Mouse (Mus musculus) gastrocnemius, postnatal 4 days (tissue): Measurements from ENCODE around the gene Apopt1. TPM values are rescaled to one million over a fixed set of nuclear protein-coding genes. Genes with fewer than 3 reads are reported as not detected.

Experiments
- DNase-seq, 2 experiments: peaks; one replicate each; pipeline ENCODE4 v3.0.0; 2021 to 2022; ENCODE audit warnings: low spot score in 2 of 2, mixed read lengths in 2 of 2
- total RNA-seq, 2 experiments: library from RNA; stranded (reverse); gene quantifications; 2 replicates each; pipeline ENCODE4 v1.2.3; 2021

Apopt1 gene
- total RNA-seq, 2 experiments from 2014 or later, result 36.1 to 40.1 TPM

DNA sequence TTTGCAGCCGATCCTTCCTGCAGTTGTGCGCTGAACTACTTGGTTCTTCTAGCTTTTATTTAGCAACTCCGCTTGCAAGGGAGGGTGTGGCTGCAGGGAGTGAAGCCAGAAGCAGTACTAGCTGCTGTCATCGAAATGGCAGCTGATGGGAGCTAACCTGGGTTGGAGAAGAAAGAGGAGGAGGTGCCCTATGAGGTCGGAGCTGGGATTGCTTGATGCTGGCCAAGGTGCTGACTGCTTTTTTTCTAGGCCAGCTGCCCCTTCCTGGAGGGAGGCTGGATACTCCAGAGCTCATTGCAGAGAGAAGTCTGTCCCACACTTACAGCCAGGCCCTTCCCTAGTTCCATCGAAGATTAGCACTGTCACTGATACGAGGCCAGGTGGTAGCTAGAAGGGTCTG, 34.1 kb upstream of the Apopt1 start:
- no peak for DNase-seq

DNA sequence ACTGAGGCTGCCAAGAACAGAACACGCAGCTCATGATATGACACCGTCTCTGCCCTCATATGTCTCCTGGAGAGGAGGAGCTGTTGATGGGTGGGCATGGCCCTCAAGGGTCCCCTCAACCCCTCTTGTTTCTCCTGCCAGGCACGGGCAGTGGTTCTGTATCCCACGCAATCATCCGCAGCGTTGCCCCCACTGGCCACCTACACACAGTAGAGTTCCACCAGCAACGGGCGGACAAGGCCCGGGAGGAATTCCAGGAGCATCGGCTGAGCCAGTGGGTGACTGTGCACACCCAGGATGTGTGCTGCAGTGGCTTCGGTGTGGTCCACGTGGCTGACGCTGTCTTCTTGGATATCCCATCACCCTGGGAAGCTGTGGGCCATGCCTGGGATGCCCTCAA, 32.4 kb upstream of the Apopt1 start:
- no peak for DNase-seq

DNA sequence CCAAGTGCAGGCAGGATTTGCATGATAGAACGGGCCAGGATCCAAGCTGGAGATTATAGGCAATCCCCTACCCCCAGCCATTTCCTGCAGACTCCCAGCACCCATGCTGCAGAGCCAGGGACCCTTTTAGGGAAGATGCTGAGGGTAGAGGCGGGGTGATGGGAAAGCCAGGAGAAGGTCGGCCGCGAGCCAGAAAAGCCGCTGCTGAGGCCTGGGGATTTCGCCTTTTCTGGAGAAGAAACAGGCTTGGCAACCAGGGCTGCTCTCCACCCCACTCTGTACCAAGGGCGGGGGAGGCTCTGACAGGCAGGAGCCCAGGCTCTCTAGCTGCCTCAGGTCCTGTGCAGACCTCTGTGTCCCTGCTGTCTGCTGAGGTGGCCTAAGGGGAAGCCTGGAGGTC, 31.8 kb upstream of the Apopt1 start:
- no peak for DNase-seq

DNA sequence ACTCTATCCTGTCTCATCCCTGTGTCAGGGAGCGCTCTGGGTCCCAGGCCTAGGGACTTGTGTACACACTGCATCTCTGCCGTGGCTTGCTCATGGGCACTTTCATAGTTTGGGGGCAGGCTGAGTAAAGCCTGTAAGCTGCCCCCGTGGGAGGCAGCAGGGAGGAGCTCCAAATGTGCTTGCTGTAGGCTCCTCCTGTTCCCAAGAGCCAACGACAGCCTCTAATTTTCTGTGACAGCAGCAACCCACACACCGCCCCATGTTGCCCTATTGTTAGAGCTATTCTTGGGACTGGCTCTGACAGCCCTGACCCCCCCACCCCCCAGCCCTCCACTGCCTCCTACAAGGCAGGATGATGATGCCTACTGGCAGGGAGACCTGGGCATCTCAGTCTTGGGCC, 31.1 kb upstream of the Apopt1 start:
- no peak for DNase-seq

DNA sequence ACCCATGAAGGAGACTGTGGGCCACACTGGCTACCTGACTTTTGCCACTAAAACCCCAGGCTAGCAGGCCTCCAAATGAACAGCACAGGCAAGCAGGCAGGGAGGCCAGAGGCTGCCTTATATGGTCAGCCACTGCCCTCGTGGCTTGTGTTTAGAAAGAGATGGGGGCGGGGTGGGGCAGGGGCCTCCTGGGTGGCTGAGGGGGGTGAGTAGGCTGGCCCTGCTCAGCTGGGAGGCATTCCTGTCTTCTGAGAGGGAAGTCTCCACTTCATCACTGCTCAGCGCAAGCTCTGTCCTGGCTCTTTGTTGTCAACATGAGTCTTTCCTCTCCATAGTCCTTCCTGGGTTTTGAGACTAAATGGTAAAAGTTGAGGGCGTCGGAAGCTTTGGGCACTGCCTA, 30.3 kb upstream of the Apopt1 start:
- DNase-seq, result no peak

DNA sequence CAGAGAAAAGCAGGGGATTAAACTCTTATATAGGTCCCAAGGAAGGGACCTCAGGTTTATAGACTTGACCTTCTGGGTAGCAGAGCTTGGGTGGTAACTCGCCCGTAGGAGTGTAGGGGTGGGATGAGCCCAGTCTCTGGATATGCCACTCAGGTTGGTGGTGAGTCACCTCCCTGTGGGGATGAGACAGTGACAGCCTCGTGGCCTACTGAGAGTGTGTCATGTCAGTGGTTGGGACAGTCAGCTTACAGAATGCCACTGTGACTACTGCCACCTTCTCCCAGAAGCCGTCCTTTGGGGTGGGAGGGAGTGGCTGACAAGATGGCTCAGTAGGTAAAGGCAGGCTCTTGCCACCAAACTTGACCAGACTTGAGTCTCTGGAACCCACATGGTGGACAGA, 26.7 kb upstream of the Apopt1 start:
- no peak for DNase-seq

DNA sequence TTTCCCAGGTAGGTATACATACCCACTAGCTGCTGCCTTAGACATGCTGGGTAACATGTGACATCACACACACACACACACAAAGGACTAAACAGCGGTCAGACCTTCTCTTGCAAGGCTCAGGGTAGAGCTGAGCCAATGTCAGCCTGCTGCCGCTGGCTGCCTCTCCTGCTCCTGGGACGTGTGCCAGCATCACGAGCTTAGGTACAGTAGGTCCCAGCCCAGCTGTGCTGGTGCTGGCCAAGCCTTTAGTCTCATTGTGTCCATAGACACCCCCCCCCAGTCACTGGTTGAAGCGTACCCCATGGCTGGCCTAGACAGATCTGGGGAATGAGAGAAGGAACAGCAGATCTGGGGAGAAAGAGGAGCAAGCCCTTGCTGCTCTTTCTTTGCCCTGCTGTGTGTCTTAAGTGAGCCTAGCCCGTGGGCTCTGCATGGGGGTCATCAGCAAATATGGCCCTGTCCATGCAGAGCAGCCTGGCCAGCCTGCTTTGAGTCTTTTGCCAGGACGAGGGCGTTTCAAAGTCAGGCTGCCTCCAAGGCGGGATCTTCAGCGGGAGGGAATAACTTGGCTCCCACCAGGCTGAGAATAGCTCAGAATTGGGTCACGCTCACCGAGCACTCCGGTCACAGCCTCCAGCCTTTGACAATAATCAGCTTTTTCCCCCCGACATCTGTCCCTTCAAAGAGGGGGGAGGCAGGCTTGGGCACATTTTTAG, 25.6 kb upstream of the Apopt1 start:
- DNase-seq, result peak; percentile 65 to 83

DNA sequence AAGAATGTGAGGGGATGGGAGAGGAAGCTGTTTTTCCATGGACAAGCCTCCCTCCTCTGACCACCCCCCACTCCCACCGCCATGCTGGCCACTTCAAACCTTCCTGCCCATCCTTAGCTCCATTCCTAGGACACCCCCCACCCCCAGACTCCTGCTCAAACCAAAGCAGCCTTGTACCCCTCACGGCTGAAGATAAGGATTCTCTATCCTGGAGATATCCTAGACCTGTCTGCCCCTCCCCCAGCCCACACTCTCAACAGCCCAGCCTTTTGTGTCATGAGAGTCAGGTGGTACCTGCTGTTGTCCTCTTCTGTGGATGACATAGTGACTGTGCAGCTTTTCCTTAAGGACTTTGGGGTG, 25.0 kb upstream of the Apopt1 start:
- no peak for DNase-seq

DNA sequence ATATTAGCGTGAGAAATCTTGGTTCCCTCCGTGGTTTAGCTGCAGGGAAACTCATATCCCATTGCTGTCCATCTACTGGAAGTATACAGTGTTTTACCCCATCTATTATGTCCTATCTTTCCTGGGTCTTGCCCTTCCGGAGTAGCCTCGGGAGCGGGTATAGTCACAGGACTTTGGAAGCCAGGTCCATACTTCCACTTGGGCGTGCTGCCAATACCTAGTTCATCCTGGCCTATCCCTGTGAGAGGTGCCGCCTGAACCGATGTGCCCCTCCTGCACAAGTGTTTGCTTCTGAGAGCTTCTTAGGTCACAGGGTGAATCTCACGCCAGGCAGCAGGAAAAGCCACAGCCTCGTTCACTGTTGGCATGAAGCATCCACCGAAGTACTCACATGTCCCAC, 23.6 kb upstream of the Apopt1 start:
- DNase-seq, result no peak

DNA sequence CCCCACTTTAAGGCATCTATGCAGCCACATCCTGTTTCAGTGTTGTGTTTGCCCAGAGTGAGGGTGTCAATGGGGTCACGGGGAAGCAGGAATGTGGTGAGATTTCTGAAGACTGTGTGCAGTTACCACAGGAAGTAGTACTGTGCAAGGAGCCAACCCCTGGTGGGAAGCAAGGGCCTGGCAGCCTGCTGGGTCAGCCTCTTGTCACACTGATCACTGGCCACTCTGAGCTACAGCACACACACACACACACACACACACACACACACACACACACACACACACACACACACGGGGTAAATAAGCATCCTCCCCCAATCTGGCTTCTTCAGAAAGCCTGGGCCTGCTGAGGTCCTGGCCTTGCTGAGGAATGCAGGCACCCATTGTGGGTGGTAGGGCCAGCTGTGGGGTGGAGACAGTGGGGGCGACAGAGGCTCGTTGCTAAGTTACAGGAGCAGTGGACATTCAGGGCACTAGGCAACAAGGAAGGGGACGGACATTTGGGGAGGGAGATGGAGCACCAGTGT, 21.7 kb upstream of the Apopt1 start:
- peak in 1 of 2 experiments; percentile 37 for DNase-seq

DNA sequence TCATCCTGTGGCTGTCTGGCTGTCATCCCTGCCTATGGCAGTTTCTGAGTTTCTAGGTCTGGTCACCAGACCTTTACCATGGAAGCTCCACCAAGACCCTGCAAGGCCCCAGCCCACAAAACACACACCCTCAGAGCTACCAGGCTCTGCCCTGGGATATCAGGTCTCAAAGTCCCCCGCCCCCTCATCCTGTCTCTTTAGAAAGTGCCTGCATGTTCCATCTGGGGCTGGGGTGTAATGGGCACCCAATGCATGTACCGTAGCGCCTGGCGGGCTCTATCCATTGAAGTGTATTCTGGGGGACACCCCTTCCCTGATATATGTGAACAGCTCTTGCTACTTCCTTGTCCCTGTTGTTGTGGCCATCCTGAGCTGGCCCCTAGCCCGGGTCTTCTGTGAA, 20.2 kb upstream of the Apopt1 start:
- peak in 1 of 2 experiments; percentile 10 for DNase-seq

DNA sequence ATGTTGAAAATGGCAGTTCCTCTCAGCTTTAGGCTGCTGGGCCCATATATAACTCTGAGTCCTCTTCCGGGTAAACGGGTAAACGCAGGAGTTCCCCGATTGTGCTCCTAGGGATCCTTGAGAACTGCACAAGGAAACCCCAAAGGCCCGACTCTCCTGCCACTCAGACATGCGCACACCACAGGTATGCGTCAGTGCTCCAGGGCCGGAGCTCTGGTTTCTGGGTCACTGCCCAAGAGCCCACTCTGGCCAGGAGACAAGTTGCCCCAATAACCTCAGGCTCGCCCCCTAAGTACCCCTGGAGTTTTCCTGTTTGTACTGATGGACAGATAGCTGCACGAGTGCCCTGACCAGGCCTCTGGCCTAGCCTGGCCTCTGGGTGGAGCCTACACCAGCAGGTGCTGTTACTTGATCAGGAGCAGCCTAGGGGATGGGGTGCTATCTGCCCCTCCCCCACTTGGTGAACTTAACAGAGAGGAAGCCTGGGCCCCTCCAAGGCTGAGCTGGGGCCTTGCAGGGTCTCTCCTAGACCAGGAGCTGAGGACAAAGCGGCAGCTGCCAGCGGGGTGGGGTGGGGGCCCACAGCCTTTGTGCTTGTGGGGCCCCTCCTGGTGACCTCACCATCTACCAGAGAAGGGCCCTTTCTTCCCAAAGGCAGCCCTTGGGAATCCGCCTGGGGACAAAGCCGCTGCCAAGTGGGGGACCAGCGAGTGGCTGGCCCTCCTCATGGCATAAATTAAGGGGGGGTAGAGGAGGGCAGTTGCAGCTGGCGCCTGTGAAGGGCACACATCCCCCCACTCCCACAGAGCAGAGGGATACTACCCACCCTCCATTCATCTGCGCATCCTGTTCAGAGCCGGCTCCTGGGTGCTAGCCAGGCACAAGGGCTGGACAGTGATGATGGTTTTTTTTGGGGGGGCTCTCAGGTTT, 19.5 kb upstream of the Apopt1 start:
- peak in 1 of 2 experiments; percentile 31 for DNase-seq

DNA sequence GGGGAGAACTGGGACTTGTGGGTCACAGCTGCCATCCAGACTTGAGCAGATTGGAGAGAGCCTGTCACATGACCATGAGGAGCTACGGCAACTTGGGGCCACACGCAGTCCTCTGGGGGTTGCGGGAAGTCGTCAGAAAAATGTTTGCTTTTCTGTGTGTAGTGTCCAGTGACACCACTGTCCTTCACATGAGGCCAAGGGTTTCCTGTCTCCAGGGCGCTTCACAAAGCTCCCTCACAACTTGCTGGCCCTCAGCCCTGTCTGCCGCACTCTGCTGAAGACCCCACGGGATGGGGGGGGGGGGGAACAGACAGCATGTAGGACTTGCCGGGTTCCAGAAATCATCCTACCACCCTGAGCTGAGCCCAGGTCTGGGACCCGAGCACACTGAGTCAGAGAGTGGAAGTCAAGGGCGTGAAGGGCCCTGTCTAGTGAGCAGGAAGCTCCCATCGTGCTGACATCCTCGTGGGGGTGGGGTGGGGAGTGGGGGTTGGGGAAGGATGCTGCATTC, 18.7 kb upstream of the Apopt1 start:
- no peak for DNase-seq

DNA sequence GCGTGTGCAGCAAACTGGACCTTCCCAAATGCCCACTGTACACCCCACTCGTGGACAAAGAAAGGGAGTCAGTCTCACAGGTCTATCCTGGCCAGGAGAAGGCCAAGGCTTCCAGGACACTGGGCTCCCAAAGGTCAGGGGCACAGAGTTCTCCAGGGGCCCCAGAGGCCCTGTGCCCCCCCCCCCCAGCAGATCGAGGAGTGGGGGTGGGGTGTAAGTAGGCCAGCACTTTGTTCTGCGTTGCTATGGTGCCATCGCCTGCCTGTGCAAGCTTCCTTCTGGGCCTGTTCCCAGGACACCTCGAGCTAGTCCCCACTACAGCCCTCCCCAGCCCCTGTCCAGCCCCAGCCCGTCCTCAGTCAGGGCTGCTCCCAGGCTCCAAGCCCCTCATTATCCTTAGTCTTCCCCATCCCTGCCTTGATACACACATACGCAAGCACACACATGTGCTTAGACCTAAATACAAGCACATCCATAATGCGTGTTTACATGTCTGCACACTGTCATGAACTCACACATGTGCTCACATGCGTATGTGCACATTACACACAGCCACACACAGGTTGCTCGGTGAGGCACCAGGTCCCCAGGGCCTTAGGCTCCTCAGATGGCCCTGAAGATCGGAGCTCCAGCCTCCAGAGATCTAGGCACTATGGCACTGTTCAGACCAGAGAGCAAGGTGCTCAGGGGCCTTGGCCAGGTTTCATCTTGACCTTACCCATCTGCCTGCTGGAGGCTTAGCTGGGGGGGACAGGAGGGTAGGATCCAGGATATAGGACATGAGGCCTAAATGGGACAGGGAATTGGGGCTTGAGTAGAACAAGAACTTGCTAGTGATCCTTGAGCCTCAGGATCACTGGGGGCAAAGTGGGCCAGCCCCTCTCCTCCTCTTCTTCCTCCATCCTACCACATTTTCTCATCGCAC, 17.9 kb upstream of the Apopt1 start:
- no peak for DNase-seq

DNA sequence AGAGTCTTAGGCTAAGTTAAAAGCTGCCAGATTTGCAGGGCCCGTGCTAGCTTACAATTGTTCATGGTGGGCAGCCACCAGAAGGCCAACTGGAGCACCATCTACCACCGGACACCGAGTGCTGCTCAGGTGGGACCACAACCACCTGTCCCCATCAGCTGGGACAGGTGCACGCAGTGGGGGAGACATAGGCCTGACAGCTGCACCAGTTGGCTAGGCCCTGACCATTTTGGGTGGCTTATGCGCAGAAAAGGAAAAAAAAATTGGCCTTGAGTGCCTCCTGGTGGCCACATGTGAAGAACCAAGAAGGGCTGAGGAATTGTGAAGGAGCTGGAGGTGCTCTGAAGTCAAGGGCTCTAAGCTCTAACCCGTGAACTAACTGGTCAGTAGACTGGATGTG, 16.8 kb upstream of the Apopt1 start:
- peak in 1 of 2 experiments; percentile 76 for DNase-seq

DNA sequence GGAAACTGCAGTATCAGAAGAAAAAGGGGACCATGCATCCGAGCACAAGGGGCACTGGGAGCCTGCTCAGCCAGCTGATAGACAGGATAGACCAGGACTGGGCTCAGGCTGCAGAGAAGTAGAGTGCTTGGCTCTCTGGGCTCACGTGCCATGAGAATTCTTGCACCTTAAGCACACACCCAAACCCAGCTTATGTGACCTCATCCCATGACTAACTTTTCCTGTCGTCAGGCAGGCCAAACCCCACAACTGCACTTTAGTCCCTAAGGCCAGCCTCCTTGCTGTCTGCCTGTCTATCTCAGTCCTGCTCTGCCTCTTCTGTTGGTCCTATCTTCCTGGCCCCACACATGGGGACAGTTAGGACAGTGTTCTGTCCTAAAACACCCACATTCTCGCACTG, 15.4 kb upstream of the Apopt1 start:
- no peak for DNase-seq

DNA sequence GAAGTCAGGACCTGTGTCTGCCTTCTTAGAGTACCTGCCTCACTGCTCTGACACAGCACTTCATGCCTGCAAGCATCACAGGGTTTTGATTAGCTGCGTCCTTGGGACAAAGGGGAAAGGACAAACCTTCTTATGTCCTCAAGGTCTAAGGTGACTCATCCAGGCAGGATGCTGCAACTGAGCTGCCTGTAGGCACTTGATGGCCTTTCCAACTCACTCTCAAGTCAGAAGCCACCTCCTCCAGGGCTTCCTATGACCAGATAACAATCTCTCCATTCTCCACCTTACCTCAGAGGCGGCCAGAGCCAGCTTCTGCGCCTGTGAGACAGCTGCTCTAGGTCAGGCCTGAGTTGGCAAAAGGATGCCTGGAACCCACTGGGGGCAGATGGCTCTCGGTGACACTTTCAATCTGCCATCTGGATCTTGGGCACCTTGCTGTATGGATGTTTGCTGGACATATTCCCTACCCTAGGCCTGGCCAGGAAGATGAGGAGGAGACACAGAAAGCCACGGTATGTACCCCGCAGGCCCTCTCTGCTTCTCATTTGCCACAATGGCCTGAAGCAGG, 14.6 kb upstream of the Apopt1 start:
- no peak for DNase-seq

DNA sequence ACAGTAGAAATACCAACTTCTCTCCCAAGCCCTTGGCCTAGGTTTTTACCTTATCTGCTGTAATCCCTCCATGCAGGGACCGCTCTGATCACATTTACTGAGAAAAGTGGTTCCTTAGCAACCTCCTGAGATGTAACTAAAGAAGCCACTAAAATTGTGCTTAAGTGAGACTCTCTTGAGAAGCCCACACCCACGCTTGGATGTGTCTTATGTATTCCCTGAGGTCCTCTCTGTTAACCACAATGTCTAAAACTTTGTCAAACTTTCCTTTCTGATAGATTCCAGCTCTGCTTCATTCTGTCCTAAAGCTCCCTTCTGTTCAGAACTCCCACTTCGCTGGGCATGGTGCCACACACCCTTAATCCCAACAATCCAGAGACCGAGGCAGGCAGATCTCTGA, 13.5 kb upstream of the Apopt1 start:
- DNase-seq, result no peak

DNA sequence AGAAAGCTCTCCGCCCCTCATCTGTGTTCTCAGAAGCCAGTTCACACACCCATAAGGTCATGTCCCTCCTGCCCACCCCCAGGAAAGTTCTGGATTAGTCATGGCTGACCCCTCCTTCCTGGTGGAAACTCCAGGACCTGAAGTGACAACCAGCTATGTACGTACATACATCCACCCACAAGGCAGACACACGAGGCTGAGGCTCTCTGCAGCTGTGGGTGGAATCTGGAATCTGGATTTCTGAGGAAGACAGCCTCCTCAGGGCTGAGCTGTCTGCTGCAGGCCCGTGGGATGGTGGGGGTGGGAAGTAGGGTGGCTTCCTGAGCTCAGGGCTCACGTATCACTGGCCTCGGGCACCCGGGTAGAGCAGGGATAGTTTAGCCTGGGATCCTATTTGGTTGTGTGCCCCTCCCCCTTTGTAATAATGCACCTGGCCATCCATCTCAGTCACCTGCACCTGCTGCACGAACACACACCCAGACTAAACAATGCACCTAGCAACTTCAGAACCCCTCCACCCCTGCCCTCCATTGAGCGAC, 12.1 kb upstream of the Apopt1 start:
- DNase-seq, result no peak

DNA sequence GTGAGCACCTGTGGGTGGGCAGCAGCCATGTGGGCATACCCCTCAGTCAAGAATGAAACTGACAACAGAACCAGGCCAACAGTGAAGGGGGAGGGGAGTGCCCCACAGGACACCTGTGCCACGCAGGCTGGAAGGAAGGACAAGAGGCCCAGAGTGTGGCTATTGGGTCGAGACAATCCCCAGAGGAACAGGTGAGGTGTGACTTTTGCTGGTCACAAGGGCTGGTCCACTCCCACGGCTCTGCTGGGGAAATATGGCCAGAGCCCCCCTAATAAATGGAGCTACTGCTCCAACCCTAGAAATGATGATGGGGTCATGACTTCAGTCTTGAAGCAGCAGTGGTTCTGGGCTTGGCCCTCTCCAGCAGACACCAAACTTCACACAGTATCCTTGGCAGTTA, 9.8 kb upstream of the Apopt1 start:
- DNase-seq, result no peak
